Mouse (Mus musculus): ENCODE data around the gene Ppargc1a.

- TF ChIP-seq POLR2A (IDR thresholded peaks at IDR 0.05; ENCODE audit: borderline replicate concordance, low read depth, low read length) (no peak), CTCF (IDR thresholded peaks at IDR 0.05; ENCODE audit: low read depth, low read length) (no peak)
Measured at GRCm38 (mm10) chr5:51479456-51479855, 88.1 kb downstream of the Ppargc1a start.

Data from bone marrow macrophage, adult 2 months (primary cell).